Mouse (Mus musculus) limb, embryonic 11.5 days (tissue): ENCODE measurements around the gene Ikzf2. TPM values are rescaled to one million over a fixed set of nuclear protein-coding genes. Genes with fewer than 3 reads are reported as not detected.

ENCODE experiments used
- ATAC-seq: fragments of 200-750 bp; cut with Nextera tagmentation; 2 replicates; pipeline ENCODE4 v1.8.0; 2017; ENCODE audit warnings: low read depth; ENCODE audit not compliant: insufficient number of reproducible peaks, low FRiP score, low TSS enrichment
- DNase-seq: peaks from one replicate; pipeline ENCODE4 v3.0.0-alpha.2; 2015; ENCODE audit warnings: low spot score
- H3K27ac ChIP-seq: fragments of 300-500 bp; sonication (generic); replicated peaks from 2 replicates; pipeline ENCODE4 v1.5.1; 2014; ENCODE audit warnings: low read depth, mild to moderate bottlenecking, low read length
- H3K27me3 ChIP-seq: fragments of 300-500 bp; sonication (generic); 2 replicates; pipeline ENCODE4 v1.6.1; 2014; ENCODE audit warnings: mild to moderate bottlenecking, low read length, mixed read lengths; ENCODE audit not compliant: control insufficient read depth, insufficient read depth
- H3K36me3 ChIP-seq: fragments of 300-500 bp; sonication (generic); 2 replicates; pipeline ENCODE4 v1.6.1; 2014; ENCODE audit warnings: mild to moderate bottlenecking, low read length, moderate library complexity, mixed read lengths; ENCODE audit not compliant: control insufficient read depth, insufficient read depth
- H3K4me1 ChIP-seq: fragments of 300-500 bp; sonication (generic); 2 replicates; pipeline ENCODE4 v1.6.1; 2014; ENCODE audit warnings: low read length, mixed read lengths; ENCODE audit not compliant: control insufficient read depth, insufficient read depth
- H3K4me2 ChIP-seq: fragments of 300-500 bp; sonication (generic); 2 replicates; pipeline ENCODE4 v1.6.1; 2014; ENCODE audit warnings: low read depth, mild to moderate bottlenecking, moderate library complexity; ENCODE audit not compliant: severe bottlenecking
- H3K4me3 ChIP-seq: fragments of 300-500 bp; sonication (generic); 2 replicates; pipeline ENCODE4 v1.5.1; 2014; ENCODE audit warnings: low read depth, low read length
- H3K9ac ChIP-seq: fragments of 300-500 bp; sonication (generic); 2 replicates; pipeline ENCODE4 v1.6.1; 2014; ENCODE audit warnings: mild to moderate bottlenecking, low read length
- H3K9me3 ChIP-seq: fragments of 300-500 bp; sonication (generic); 2 replicates; pipeline ENCODE4 v1.6.1; 2016; ENCODE audit warnings: low read length; ENCODE audit not compliant: control insufficient read depth
- WGBS: fragments of 180-500 bp; shearing (Covaris S2); extraction: QIAGEN DNeasy Blood & Tissue Kit; methylation state at CpG from one replicate; pipeline ENCODE4 v1.1.7; 2014; 5-methylcytosine and 5-hydroxymethylcytosine counted together
- polyA plus RNA-seq: library from polyadenylated mRNA; unstranded; fragments of >200 nt; fragmentation: Nextera tagmentation; extraction: Ambion mirVana; gene quantifications from 2 replicates; pipeline ENCODE4 v1.2.1, GENCODE M21; 2014

Ikzf2 gene
- polyA plus RNA-seq, 1 experiment from 2014 or later, result 3.3 TPM

DNA sequence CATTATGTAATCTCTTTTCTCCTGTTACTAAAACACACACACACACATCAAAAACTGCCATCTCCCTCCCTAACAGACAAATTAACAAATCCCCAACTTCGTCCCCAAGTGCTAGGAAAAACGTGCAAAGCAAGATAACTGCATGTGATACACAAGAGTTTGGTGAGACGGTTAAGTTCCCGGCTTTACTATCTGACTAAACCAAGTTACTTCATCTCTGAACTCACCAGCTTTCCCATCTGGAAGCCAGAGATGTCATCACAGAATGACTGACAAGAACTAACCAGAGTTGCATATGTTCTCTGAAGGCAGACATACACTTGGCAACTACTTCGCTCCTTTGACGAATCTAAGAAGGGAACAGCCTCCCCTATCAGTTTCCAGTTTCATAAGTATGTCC lies 56.5 kb downstream of the Ikzf2 start:
- WGBS, result 80% methylated on average over 6 of the region's 6 CpGs

DNA sequence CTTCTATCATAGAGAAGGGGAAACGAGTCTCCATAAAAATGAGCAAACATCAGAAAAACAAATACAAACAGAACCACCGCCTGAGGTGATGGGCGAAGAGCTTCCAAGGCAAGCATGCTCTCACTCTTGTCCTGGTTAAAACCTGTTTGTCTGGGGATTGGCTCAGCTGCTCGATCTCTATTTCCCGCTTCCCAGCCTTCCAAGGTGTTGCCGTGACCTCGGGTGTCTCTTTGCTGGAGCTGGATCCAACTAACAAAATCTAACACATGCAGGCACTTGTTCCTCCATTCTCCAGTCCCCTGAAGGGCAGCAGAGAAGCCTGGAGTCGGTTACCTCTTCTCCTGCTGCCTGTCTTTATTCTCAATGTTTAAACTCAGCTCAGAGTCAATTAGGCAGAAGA lies 57.5 kb downstream of the Ikzf2 start:
- Histone ChIP-seq H3K27me3 (no peaks in the 10 kb centered on the region), H3K9ac (no peak overlapping the region), H3K4me2 (no peak overlapping the region), H3K36me3 (no peaks in the 10 kb centered on the region), H3K4me3 (no peak overlapping the region), H3K4me1 (no peaks in the 10 kb centered on the region), H3K9me3 (no peaks in the 10 kb centered on the region), H3K27ac (no peak overlapping the region)
- DNase-seq (no peak), ATAC-seq (no peak)
- 67% methylated on average over 8 of the region's 8 CpGs for WGBS

More for the DNA sequence above, 56.5 kb downstream of the Ikzf2 start:
- Histone ChIP-seq H3K27ac (no peak overlapping the region), H3K9ac (no peak overlapping the region), H3K27me3 (no peaks in the 10 kb centered on the region), H3K9me3 (no peaks in the 10 kb centered on the region), H3K36me3 (no peaks in the 10 kb centered on the region), H3K4me3 (no peak overlapping the region), H3K4me2 (no peak overlapping the region), H3K4me1 (no peaks in the 10 kb centered on the region)
- DNase-seq (no peak), ATAC-seq (no peak)

- H3K4me3 ChIP-seq, result no peak overlapping the region
- no peaks in the 10 kb centered on the region for H3K27me3 ChIP-seq
- no peak overlapping the region for H3K9ac ChIP-seq
- no peak overlapping the region for H3K27ac ChIP-seq
- H3K36me3 ChIP-seq, result no peaks in the 10 kb centered on the region
- ATAC-seq (no peak), DNase-seq (no peak)
- H3K4me1 ChIP-seq, result no peaks in the 10 kb centered on the region
- no peak overlapping the region for H3K4me2 ChIP-seq
- 81% methylated on average over 5 of the region's 5 CpGs for WGBS
- no peaks in the 10 kb centered on the region for H3K9me3 ChIP-seq
Observed at GRCm38 (mm10) chr1:69612076-69612475, 75.0 kb downstream of the Ikzf2 start.

DNA sequence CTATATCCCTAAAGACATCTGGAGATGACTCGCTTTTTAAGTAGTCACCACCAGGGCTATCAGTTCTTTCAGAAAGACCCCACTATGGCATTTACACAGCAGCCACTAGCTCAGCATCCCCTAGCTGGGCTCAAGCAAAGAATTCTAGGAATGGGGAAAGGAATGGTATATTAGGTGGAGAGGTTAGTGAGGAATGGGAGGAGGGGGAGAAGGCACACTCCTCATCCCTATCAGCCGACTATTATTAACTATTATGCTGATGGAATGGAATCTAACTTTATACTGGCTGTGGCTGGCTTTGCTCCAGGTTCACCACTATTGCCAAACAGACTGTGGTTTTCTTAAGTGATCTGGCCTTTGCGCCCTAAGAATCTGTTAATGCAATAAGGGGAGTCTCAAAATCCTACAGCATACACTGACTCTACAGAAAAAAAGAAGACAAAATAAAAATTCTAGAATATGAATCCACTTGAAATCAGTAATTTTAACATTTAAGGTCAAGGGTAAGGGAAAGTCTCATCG lies 75.8 kb downstream of the Ikzf2 start:
- WGBS, result 91% methylated on average over 4 of the region's 4 CpGs
- Histone ChIP-seq H3K9ac (no peak overlapping the region), H3K4me3 (no peak overlapping the region), H3K27ac (no peak overlapping the region), H3K36me3 (no peaks in the 10 kb centered on the region), H3K4me1 (no peaks in the 10 kb centered on the region), H3K27me3 (no peaks in the 10 kb centered on the region), H3K4me2 (no peak overlapping the region), H3K9me3 (no peaks in the 10 kb centered on the region)
- ATAC-seq, result no peak
- DNase-seq, result no peak

- Histone ChIP-seq H3K27ac (no peak overlapping the region), H3K9ac (no peak overlapping the region), H3K4me3 (no peak overlapping the region), H3K4me2 (no peak overlapping the region), H3K27me3 (no peaks in the 10 kb centered on the region), H3K4me1 (no peaks in the 10 kb centered on the region), H3K36me3 (no peaks in the 10 kb centered on the region), H3K9me3 (no peaks in the 10 kb centered on the region)
- no peak for DNase-seq
- ATAC-seq, result no peak
- 67% methylated on average over 7 of the region's 7 CpGs for WGBS
Observed at GRCm38 (mm10) chr1:69610791-69611190, 76.3 kb downstream of the Ikzf2 start.

DNA sequence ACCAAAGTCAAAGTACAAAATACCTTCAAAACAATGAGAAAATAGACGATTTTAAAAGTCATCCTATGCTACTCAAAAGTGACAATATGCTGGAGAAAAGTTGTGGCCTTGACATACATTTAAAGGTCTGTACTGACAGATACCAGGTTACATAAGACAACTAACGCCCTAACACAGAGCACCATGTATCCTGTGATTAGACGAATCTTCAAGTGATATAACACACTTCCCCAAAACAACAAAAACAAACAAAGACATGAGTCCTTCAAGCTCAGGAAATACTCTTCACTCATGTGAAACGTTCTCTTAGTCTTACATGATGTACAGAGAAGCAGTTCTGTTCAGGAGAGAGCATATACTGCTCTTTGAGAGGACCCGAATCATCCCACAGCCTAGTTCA lies 78.2 kb downstream of the Ikzf2 start:
- H3K4me1 ChIP-seq, result no peaks in the 10 kb centered on the region
- 85% methylated on average over 5 of the region's 5 CpGs for WGBS
- no peaks in the 10 kb centered on the region for H3K9me3 ChIP-seq
- H3K4me3 ChIP-seq, result no peak overlapping the region
- ATAC-seq (no peak), DNase-seq (no peak)
- no peak overlapping the region for H3K27ac ChIP-seq
- no peak overlapping the region for H3K9ac ChIP-seq
- H3K36me3 ChIP-seq, result no peaks in the 10 kb centered on the region
- H3K27me3 ChIP-seq, result no peaks in the 10 kb centered on the region
- H3K4me2 ChIP-seq, result no peak overlapping the region

DNA sequence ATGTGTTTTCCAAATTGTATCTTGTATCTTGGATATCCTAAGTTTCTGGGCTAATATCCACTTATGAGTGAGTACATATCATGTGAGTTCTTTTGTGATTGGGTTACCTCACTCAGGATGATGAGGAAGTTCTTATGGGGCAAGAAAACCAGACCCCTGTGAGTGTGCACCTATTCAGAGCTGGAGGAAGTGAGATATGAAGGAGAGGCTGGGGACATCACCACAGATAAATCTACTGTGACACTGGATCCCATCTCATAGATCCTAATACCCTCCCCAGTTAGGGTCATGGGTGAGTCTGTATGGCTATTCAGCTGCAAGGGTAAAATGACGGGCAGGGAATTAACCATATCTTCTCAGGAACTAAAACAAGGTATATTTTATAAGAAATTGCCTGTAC lies 80.2 kb downstream of the Ikzf2 start:
- Histone ChIP-seq H3K9ac (no peak overlapping the region), H3K36me3 (no peaks in the 10 kb centered on the region), H3K4me3 (no peak overlapping the region), H3K27me3 (no peaks in the 10 kb centered on the region), H3K4me1 (no peaks in the 10 kb centered on the region), H3K27ac (no peak overlapping the region), H3K4me2 (no peak overlapping the region), H3K9me3 (no peaks in the 10 kb centered on the region)
- ATAC-seq, result no peak
- DNase-seq, result no peak
- 76% methylated on average over 1 of the region's 1 CpGs for WGBS

DNA sequence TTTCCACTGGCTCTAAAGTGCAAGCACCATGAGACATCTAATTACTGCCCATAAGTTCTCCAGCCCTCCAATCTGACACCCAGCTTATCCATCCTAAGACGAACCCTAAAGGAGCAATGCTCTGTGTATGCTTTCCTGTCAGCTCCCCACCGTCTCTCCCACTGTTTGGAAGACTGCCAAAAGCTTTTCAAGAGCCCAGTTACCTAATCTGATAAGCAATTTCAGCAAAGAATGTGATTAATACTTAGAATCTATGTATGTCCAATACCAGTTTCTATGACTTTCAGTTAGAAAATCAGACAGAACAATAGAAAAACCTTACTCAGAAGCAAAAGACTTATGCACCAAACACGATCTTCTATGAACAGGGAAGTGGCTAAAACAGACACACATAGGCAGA lies 82.8 kb downstream of the Ikzf2 start:
- WGBS, result 76% methylated on average over 3 of the region's 3 CpGs
- no peak for ATAC-seq

DNA sequence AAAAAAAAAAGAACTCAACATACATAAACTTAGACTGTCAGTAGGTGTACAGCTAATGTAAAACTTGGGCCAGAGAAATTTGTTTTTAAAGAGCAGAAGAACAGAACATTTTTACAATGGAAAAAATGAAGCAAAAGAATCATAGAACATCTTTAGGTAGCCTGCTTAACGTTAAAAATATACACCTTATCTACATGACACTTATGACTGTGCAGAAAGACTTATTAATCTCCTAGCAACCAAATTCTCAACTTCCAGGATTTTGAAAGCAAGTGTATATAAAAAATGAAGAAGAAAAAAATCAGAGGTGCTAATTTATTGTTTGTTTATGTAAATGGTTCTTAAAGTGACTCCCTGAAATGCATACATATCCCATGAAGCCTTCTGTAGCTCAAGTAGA lies 86.1 kb downstream of the Ikzf2 start:
- Histone ChIP-seq H3K4me1 (no peaks in the 10 kb centered on the region), H3K9ac (no peak overlapping the region), H3K4me2 (no peak overlapping the region), H3K27me3 (no peaks in the 10 kb centered on the region), H3K27ac (no peak overlapping the region), H3K36me3 (no peaks in the 10 kb centered on the region), H3K9me3 (no peaks in the 10 kb centered on the region), H3K4me3 (no peak overlapping the region)
- ATAC-seq, result no peak
- 86% methylated on average over 1 of the region's 1 CpGs for WGBS
- no peak for DNase-seq

More for the DNA sequence above, 82.8 kb downstream of the Ikzf2 start:
- no peak overlapping the region for H3K27ac ChIP-seq
- no peak for DNase-seq
- no peaks in the 10 kb centered on the region for H3K27me3 ChIP-seq
- no peaks in the 10 kb centered on the region for H3K36me3 ChIP-seq
- no peaks in the 10 kb centered on the region for H3K4me1 ChIP-seq
- no peak overlapping the region for H3K4me3 ChIP-seq
- H3K4me2 ChIP-seq, result no peak overlapping the region
- H3K9ac ChIP-seq, result no peak overlapping the region
- no peaks in the 10 kb centered on the region for H3K9me3 ChIP-seq
